Mouse (Mus musculus): Measurements from ENCODE around the gene Prop1. TPM values are rescaled to one million over a fixed set of nuclear protein-coding genes. Genes with fewer than 3 reads are reported as not detected.

The Prop1 gene
- polyA plus RNA-seq, 1 experiment: not detected

- H3K27ac ChIP-seq (replicated peaks; ENCODE audit: low read depth, low read length): no peak within 1 kb of the TSS
- peak within 1 kb of the TSS; percentile 79 for H3K4me3 ChIP-seq (ENCODE audit: insufficient read depth, low read depth, low read length)
- H3K4me1 ChIP-seq (ENCODE audit: control insufficient read depth, insufficient read depth, insufficient read length, low read length): no peaks in the 10 kb centered on the region
Measured at GRCm38 (mm10) chr11:50915671-50916320, 37.8 kb downstream of the Prop1 start, which contains the start of gene Zfp2. Zfp2 (minus strand) TSS chr11:50916165.

GRCm38 (mm10) chr11:50914461-50914860 is 39.1 kb downstream of the Prop1 start:
- Histone ChIP-seq H3K27ac (replicated peaks; ENCODE audit: low read depth, low read length) (no peak overlapping the region), H3K4me3 (ENCODE audit: insufficient read depth, low read depth, low read length) (no peak overlapping the region), H3K4me1 (ENCODE audit: control insufficient read depth, insufficient read depth, insufficient read length, low read length) (no peaks in the 10 kb centered on the region)

- Histone ChIP-seq H3K4me1 (ENCODE audit: control insufficient read depth, insufficient read depth, insufficient read length, low read length) (no peaks in the 10 kb centered on the region), H3K27ac (replicated peaks; ENCODE audit: low read depth, low read length) (no peak overlapping the region), H3K4me3 (ENCODE audit: insufficient read depth, low read depth, low read length) (no peak overlapping the region)
Measured at GRCm38 (mm10) chr11:50913301-50913700, 40.3 kb downstream of the Prop1 start.

- Histone ChIP-seq H3K27ac (replicated peaks; ENCODE audit: low read depth, low read length) (no peak overlapping the region), H3K4me1 (ENCODE audit: control insufficient read depth, insufficient read depth, insufficient read length, low read length) (no peaks in the 10 kb centered on the region), H3K4me3 (ENCODE audit: insufficient read depth, low read depth, low read length) (no peak overlapping the region)
Measured at GRCm38 (mm10) chr11:50908136-50908535, 45.4 kb downstream of the Prop1 start.

Other genes starting within 250 kb of the Prop1 start
- gene Zfp354c, start 126.0 kb downstream of the Prop1 start, polyA plus RNA-seq (2012; ENCODE audit: insufficient read depth, insufficient read length, missing spikeins): 1.3 and 1.8 TPM in 2 replicates
- gene Zfp879, start 112.2 kb downstream of the Prop1 start, polyA plus RNA-seq (2012; ENCODE audit: insufficient read depth, insufficient read length, missing spikeins): 0.71 and 1.1 TPM in 2 replicates
- gene Grm6, start 103.1 kb downstream of the Prop1 start, polyA plus RNA-seq (2012; ENCODE audit: insufficient read depth, insufficient read length, missing spikeins): not detected in 2 replicates
- gene Zfp454, start 66.1 kb downstream of the Prop1 start, polyA plus RNA-seq (2012; ENCODE audit: insufficient read depth, insufficient read length, missing spikeins): 0.75 and 1.6 TPM in 2 replicates
- 8.5 and 9.8 TPM in 2 replicates for gene Zfp2, start 37.6 kb downstream of the Prop1 start, polyA plus RNA-seq (2012; ENCODE audit: insufficient read depth, insufficient read length, missing spikeins)
- 2.2 and 3.2 TPM in 2 replicates for gene Zfp354b, start 22.1 kb downstream of the Prop1 start, polyA plus RNA-seq (2012; ENCODE audit: insufficient read depth, insufficient read length, missing spikeins)
- not detected in 2 replicates for gene 4933414I15Rik, start 10.0 kb downstream of the Prop1 start, polyA plus RNA-seq (2012; ENCODE audit: insufficient read depth, insufficient read length, missing spikeins)
- gene Olfr1378, start 12.8 kb upstream of the Prop1 start, polyA plus RNA-seq (2012; ENCODE audit: insufficient read depth, insufficient read length, missing spikeins): not detected in 2 replicates
- not detected in 2 replicates for gene Olfr1377, start 28.2 kb upstream of the Prop1 start, polyA plus RNA-seq (2012; ENCODE audit: insufficient read depth, insufficient read length, missing spikeins)
- gene Olfr51, start 49.8 kb upstream of the Prop1 start, polyA plus RNA-seq (2012; ENCODE audit: insufficient read depth, insufficient read length, missing spikeins): not detected in 2 replicates
- gene Olfr54, start 60.5 kb upstream of the Prop1 start, polyA plus RNA-seq (2012; ENCODE audit: insufficient read depth, insufficient read length, missing spikeins): not detected in 2 replicates
- gene Olfr1375, start 94.3 kb upstream of the Prop1 start, polyA plus RNA-seq (2012; ENCODE audit: insufficient read depth, insufficient read length, missing spikeins): not detected in 2 replicates
- gene Zfp354a, start 105.5 kb upstream of the Prop1 start, polyA plus RNA-seq (2012; ENCODE audit: insufficient read depth, insufficient read length, missing spikeins): 1.6 and 2.6 TPM in 2 replicates

Data from brown adipose tissue, adult 24 weeks (tissue).